Mouse (Mus musculus): ENCODE results near the gene Zfp644.
"Not testable (repeated sequence)": the region's sequence is repeated elsewhere in the genome, so short reads cannot be mapped to it uniquely, and the experiment has no call there.

Zfp644 gene

GRCm38 (mm10) chr5:106696396-106697337 is at the start of gene Zfp644:
Gene Zfp644, minus strand, starts transcription at chr5:106697287.
- peak; percentile 88 for DNase-seq (ENCODE audit: low spot score)

GRCm38 (mm10) chr5:106739716-106740115 is 42.6 kb upstream of the Zfp644 start:
- DNase-seq (ENCODE audit: low spot score) = no peak

- DNase-seq (ENCODE audit: low spot score) = no peak
These were observed 26.4 kb upstream of the Zfp644 start for GRCm38 (mm10) chr5:106723487-106723886.

- no peak for DNase-seq (ENCODE audit: low spot score)
These were observed 25.7 kb upstream of the Zfp644 start for GRCm38 (mm10) chr5:106722771-106723170.

- no peak for DNase-seq (ENCODE audit: low spot score)
These were observed 14.8 kb upstream of the Zfp644 start for GRCm38 (mm10) chr5:106711870-106712277.

- DNase-seq (ENCODE audit: low spot score) = no peak
These were observed 14.2 kb upstream of the Zfp644 start for GRCm38 (mm10) chr5:106711220-106711726.

GRCm38 (mm10) chr5:106710611-106711010 is 13.5 kb upstream of the Zfp644 start:
- DNase-seq (ENCODE audit: low spot score) = no peak

GRCm38 (mm10) chr5:106710085-106710409 is 13.0 kb upstream of the Zfp644 start:
- DNase-seq (ENCODE audit: low spot score) = no peak

- DNase-seq (ENCODE audit: low spot score) = peak; percentile 15
These were observed 12.4 kb upstream of the Zfp644 start for GRCm38 (mm10) chr5:106709388-106710084.

GRCm38 (mm10) chr5:106706363-106706762 is 9.3 kb upstream of the Zfp644 start:
- DNase-seq (ENCODE audit: low spot score) = no peak

GRCm38 (mm10) chr5:106705162-106705561 is 8.1 kb upstream of the Zfp644 start:
- no peak for DNase-seq (ENCODE audit: low spot score)

GRCm38 (mm10) chr5:106695681-106696395 is 1.2 kb downstream of the Zfp644 start:
- DNase-seq (ENCODE audit: low spot score) = peak; percentile 67

- no peak for DNase-seq (ENCODE audit: low spot score)
These were observed 1.9 kb downstream of the Zfp644 start for GRCm38 (mm10) chr5:106695141-106695540.

GRCm38 (mm10) chr5:106694683-106695082 is 2.4 kb downstream of the Zfp644 start:
- no peak for DNase-seq (ENCODE audit: low spot score)

- DNase-seq (ENCODE audit: low spot score) = no peak
These were observed 4.1 kb downstream of the Zfp644 start for GRCm38 (mm10) chr5:106693034-106693433.

GRCm38 (mm10) chr5:106680636-106681458 is 16.2 kb downstream of the Zfp644 start:
- DNase-seq (ENCODE audit: low spot score) = no peak

GRCm38 (mm10) chr5:106679659-106680058 is 17.4 kb downstream of the Zfp644 start:
- no peak for DNase-seq (ENCODE audit: low spot score)

- not testable (repeated sequence) for DNase-seq (ENCODE audit: low spot score)
These were observed 18.3 kb downstream of the Zfp644 start for GRCm38 (mm10) chr5:106678823-106679222.

- DNase-seq (ENCODE audit: low spot score) = no peak
These were observed 20.3 kb downstream of the Zfp644 start for GRCm38 (mm10) chr5:106676784-106677183.

- DNase-seq (ENCODE audit: low spot score) = no peak
These were observed 24.5 kb downstream of the Zfp644 start for GRCm38 (mm10) chr5:106672597-106672996.

- no peak for DNase-seq (ENCODE audit: low spot score)
These were observed 25.2 kb downstream of the Zfp644 start for GRCm38 (mm10) chr5:106671893-106672292.
